Mouse (Mus musculus) 3T3-L1 (cell line): ENCODE measurements around the gene Narfl.

ENCODE experiments used
- DNase-seq: peaks from one replicate; pipeline ENCODE4 v3.0.0-alpha.2; 2015; ENCODE audit warnings: low read depth, low spot score

Narfl gene

GRCm38 (mm10) chr17:25762591-25762990 is 11.0 kb upstream of the Narfl start:
- no peak for DNase-seq

GRCm38 (mm10) chr17:25765886-25766285 is 7.7 kb upstream of the Narfl start:
- DNase-seq = no peak

- no peak for DNase-seq
These were observed 4.2 kb upstream of the Narfl start for GRCm38 (mm10) chr17:25769331-25769730.

- DNase-seq = no peak
These were observed 1.9 kb downstream of the Narfl start for GRCm38 (mm10) chr17:25775318-25776062.

DNA sequence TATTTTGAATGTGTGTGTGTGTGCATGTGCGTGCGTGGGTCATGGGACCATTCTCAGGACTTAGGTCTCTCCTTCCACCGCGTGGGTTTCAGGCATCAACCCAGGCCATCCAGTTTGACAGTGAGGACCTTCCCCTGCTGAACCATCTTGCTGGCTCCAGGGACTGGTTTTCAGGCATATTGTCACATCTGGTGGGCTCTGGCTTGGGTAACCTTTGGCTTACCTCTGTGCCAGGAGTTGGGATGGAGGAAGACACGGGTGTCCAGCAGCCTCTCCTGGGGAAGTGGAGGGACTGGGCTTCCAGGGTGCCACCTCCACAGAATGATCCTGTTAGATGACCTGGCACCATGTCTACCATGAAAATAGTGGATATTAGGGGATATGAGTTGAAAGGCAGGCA is 4.4 kb downstream of the Narfl start:
- DNase-seq = no peak

DNA sequence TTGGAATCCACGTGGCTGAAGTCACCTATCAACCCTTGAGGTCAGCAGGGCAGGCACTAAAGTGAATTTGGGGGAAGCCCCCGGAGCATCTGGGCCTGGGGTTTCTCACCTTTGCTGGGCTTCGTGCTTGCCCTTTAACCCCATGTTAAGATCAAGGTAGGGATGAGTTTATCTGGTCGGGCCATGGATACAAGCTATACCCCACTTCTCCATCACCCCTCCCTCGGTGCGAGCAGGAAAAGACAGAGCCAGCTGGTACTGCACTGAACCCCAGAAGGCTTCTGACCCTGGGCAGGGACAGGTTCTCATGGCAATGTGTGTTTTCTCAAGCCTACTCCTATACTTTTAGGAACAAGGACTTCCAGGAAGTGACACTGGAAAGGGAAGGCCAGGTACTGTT is 7.8 kb downstream of the Narfl start:
- no peak for DNase-seq

GRCm38 (mm10) chr17:25783086-25783485 is 9.5 kb downstream of the Narfl start:
- DNase-seq = no peak

DNA sequence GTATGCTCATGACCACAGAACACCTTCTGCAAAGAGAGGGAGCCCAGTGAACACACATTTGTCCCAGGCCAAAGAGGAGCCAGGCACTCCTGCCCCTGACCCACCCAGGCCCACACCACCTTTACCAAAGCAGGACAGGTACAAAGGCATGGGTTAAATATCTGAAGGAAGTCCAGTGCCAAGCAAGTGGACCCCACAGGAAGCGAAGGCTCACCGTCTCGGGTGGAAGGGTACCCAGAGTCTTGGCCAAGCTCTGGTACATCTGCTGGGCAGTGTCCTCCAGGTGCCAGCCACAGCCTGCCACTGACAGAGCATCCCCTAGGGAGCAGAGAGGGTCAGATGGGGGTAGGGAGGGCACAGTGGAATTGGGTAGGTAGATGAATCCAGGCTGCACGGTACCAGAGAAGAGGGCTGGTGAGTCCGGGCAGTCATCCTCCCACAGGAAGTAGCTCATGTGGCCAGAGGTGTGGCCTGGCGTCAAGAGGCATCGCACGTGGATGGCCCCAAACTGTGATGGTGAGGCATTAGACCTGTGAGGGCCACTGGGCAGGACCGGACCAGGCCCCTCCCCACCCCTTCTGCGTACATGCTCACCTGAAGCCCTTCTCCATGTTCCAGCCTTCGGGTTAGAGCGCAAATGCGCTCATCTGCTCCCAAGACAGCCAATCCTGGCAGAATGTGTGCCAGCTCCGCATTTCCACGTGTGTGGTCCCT is 10.4 kb downstream of the Narfl start:
- no peak for DNase-seq

DNA sequence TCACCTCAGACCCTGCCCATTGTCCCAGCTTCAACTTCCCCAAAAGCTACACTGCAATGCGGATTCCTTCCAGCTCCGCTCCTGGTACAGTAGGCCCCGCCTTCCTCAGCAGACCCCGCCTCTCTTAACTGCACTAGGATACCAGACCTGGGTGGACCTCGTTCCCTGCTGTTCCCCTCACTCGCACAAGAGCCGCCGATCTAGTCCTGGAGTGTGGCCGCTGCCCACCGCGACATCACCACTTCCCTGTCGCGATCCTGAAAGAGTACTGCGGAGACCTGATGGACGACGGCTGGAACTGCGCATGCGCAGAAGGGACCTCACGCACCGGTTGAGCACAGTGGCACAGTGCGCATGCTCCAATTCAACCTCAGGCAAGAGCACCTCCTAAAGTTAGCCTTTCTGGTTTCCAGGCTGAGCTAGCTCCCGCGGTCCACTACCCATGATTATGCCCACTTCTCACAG is 11.7 kb downstream of the Narfl start, which contains the start of gene Haghl:
TSS of gene Haghl (minus strand) at position 393 of the 465 bp plus-strand sequence.
- DNase-seq = peak; percentile 99

DNA sequence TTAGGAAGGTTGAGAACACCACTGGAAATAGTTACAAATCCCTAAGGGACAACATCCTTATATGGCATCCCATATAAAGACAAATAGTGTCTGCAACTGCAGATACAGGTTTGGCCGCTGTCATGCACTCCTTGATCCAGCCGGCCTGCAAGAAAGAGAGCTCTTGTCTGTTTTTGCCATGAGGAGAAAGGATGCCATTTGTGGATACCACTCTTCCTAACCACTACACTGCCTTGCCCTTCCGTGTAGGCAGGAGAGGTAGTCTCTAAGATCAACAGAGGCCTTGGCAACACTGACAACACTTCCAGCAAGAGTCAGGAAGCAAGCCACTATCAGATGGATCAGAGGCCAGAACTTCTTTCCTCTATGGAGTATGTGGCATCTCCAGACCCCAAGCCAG is 12.7 kb downstream of the Narfl start, which contains the start of gene Ccdc78:
TSS of gene Ccdc78 (plus strand) at position 301 of the 400 bp plus-strand sequence.
- DNase-seq = no peak

- DNase-seq = no peak
These were observed 13.4 kb downstream of the Narfl start for GRCm38 (mm10) chr17:25786781-25787504.

DNA sequence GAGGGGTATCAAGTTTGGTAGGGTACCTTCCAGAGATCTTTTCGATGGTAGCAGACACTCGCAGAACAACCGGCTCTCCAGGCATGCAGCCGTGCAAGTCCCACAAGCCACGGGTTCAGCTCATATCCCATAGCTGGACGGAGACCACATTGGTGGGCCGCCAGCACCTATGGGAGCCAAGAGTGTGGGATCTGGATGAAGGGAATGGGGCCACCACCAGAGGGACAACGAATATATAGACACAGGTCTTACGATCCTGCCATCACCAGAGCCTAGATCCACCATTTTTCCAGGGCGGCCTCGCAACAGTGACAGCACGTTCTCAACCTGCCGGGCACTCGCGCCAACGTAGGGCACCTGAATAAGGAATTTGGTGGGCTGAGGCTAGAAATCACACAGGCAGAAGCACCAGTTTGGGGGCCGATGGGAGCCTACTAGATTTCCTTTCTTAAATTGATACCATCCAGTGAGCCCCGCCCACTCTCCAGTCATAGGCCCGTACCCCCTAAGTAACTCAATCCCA is 17.8 kb downstream of the Narfl start:
- peak; percentile 50 for DNase-seq

- DNase-seq = peak; percentile 89
These were observed 18.4 kb downstream of the Narfl start for GRCm38 (mm10) chr17:25791843-25792527.

GRCm38 (mm10) chr17:25792615-25793014 is 19.0 kb downstream of the Narfl start, which contains the start of gene Fam173a:
Gene Fam173a (minus strand): TSS chr17:25792901.
- DNase-seq = peak; percentile 76

- no peak for DNase-seq
These were observed 20.6 kb downstream of the Narfl start for GRCm38 (mm10) chr17:25794197-25794596.

DNA sequence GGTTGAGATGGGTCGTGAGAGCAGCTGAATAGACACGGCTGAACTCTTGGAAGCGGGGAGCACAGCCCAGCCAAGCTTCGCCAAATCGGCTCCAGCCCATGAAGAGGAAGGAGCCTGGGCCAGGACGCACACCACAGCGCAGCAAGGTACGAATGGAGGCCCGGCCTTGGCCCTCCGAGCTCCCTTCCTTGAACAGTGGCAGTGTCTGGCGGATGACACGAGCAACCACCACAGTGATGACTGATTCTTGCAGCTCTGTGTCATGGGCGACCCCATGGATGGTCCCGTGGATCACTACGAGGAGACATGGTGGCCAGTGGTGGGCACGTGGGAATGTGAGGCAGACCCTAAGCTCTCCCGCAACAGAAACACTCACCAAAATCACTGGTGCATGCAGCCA is 21.4 kb downstream of the Narfl start:
- DNase-seq = no peak

- DNase-seq = peak; percentile 47
These were observed 22.1 kb downstream of the Narfl start, which contains the start of gene AC134908.4 for GRCm38 (mm10) chr17:25795609-25796092. Gene AC134908.4 (minus strand): TSS chr17:25795659.

GRCm38 (mm10) chr17:25796211-25796771 is 22.7 kb downstream of the Narfl start:
- no peak for DNase-seq

- DNase-seq = peak; percentile 87
These were observed 23.4 kb downstream of the Narfl start, which contains the start of gene Metrn for GRCm38 (mm10) chr17:25796951-25797369. Gene Metrn (minus strand): TSS chr17:25797136.

DNA sequence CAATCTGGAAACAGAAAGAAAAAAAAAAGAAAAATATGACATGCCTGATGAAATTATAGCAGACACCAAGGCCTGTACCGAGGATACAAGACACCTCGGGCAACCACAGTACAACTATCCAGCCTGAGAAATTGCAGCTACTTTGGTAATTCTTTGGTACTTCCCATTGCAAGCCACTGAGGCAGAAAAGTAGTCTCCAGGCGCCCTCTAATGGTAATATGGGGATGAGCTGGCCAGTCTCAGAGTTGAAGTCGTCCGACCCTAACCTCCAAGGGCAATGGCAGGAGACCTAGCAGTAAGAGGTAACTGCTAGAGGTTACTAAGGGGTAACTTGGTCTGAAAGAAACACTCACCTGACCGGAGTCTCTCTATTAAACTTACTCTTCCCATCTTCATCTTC is 27.5 kb downstream of the Narfl start:
- peak; percentile 89 for DNase-seq
